Mouse (Mus musculus): ENCODE measurements around the gene Ripk3.

Gene Ripk3

DNA sequence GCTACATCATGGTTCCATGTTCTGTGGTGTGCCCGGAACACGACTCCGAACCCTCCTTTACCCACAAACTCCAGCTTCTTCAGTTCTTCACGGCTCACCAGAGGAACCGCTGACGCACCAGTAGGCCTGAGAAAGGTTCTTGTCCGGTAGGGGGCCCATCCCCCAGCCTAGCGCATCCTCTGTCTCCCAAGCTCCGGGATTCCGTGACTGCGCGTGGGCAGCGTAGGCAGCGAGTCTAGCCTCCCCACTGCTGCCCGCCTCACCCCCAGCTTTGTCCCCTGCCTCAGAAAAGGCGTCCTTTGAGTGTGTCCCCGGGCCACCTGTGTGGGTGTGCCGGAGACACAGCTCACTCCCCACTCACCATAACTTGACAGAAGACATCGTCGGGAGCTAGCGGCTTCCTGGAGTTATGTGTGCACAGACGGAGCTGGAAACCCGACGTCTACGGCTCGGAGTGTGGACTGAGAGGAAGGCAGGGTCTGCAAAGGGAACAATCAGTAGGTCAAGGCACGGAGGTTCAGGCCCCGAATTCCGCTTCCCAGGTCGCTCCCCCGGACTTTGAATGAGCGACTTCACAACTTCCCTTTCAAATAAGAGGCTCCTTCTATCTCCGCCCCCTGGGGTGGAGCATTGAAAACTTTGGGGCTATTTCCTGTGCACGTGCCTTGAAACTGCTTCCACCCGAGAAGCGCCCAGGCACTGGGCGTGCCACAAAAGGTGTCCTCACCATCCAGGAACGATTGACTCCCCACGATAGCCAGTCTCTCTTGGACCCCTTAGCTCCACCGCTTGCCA lies at the start of gene Ripk3:
Ripk3 (minus strand) TSS at position 610 of the 795 bp plus-strand sequence.
- peak; percentile 62 to 63 for DNase-seq (ENCODE audit: low spot score in 2 of 2)

GRCm38 (mm10) chr14:55838312-55838711 lies 49.6 kb upstream of the Ripk3 start:
- no peak for DNase-seq (ENCODE audit: low spot score in 2 of 2)

DNA sequence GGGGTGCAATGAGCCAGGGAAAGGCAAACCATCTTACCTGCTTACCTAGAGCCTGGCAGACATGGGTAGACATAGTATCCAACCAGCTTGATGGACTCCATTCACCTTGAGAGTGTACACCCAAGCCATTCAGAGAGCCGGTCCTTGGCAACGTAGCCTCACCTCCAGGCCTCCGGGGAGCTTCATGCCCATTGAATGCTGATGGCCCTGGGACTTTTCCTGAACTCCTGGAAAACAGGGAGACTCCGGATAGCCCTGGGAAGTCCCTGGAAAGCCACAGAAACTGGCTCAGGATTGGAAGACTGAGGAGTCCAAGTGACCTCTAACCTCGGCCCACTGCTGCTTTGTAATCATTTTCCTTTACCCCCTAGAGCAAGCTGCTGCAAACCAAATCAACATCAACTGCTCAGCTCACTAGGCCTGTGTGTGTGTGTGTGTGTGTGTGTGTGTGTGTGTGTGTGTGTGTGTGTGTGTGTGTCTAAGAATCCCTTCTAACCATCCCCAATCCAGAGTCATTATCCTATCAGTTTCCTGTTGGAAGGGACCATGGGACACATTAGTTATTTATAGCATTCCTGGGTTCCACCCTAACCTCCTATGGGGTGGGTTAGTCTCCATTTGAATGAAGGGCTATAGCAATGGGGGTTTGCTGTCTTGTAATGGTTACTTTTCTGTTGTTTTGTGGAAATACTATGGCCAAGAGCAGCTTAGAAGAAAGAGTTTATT lies 46.3 kb upstream of the Ripk3 start:
- no peak for DNase-seq (ENCODE audit: low spot score in 2 of 2)

DNA sequence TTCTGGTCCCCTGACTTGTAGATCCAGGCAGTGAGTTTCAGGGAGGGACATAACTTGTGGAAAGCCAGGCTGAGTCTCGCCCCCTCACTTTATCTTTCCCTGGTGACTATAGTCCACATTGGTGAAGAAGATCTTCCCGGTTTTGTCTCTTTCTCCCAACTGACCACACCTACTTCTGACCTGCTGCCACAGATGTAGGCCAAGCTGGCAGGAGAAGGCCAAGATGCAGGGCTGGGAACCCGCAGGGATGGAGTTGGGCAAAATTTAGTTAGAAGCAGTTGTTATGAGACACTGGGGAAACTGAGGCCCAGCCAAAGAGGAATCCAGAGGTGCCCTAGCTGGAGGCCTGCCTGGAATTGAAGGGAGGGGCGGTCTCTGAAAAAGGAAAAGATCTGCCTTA lies 44.5 kb upstream of the Ripk3 start:
- no peak for DNase-seq (ENCODE audit: low spot score in 2 of 2)

GRCm38 (mm10) chr14:55830331-55830730 lies 41.7 kb upstream of the Ripk3 start:
- no peak for DNase-seq (ENCODE audit: low spot score in 2 of 2)

- no peak for DNase-seq (ENCODE audit: low spot score in 2 of 2)
These were observed 41.2 kb upstream of the Ripk3 start for GRCm38 (mm10) chr14:55829854-55830253.

- DNase-seq (ENCODE audit: low spot score in 2 of 2): peak; percentile 47 to 63
These were observed 40.1 kb upstream of the Ripk3 start for GRCm38 (mm10) chr14:55828716-55829263.

DNA sequence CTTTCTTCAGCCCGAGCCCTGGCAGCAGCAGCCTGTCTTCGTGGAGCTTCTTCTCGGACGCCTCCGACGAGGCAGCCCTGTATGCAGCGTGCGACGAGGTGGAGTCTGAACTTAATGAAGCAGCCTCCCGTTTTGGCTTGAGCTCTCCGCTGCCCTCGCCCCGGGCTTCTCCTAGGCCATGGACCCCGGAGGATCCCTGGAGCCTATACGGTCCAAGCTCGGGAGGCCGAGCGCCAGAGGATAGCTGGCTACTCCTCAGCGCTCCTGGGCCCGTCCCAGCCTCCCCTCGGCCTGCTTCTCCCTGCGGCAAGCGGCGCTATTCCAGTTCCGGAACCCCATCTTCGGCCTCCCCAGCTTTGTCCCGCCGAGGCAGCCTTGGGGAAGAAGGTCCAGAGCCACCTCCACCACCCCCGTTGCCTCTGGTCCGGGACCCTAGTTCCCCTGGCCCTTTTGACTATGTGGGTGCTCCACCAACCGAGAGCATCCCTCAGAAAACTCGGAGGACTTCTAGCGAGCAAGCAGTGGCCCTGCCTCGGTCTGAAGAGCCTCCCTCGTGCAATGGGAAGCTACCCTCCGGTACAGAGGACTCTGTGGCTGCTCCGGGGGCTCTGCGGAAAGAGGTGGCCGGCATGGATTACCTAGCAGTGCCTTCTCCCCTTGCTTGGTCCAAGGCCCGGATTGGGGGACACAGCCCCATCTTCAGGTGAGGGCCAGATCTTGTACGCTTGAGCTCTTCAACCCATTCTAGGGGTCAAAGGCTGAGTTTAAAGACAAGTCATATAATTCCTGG lies 38.1 kb upstream of the Ripk3 start:
- DNase-seq (ENCODE audit: low spot score in 2 of 2): no peak

GRCm38 (mm10) chr14:55826142-55826541 lies 37.5 kb upstream of the Ripk3 start:
- DNase-seq (ENCODE audit: low spot score in 2 of 2): no peak

DNA sequence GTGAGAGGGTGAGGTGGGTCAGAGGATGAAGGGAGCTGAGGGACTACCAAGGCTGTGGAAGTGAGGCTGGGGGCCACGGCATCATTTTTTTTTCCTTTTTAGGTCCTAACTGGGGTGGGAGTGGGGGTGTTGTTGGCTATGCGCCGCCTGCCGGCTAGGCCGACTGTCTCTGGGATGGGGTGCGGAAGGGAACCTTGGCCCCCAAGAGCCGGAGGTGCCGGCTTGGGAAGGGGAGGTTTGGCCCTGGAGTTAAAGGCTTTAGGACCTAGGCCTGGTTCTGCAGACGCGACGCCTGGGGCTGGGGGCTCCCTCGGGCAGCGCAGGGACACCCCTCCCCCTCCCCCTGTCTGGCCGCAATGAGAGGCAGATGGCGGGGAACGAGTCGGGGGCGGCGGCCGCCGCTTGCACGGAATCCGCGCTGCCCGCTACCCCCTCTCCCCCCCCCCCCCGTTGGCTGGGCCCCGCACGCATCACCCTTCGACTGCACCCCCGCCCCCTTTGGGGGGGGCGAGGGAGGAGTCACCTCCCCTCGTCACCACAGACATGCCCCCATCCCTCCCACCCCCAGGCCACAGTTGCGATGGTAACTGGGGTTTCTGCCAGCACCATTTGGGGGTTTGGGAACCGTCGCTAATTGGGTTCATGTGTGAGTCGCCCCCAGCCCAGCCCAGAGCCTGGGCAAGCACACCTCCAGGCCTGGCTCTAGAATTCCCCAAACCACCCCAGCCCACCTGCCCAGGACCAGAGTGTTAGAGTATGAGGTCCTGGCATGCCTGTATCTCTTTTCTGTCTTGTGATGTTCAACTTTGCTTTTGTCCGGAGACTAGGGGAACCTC lies 36.8 kb upstream of the Ripk3 start:
- DNase-seq (ENCODE audit: low spot score in 2 of 2): peak; percentile 28 to 43

GRCm38 (mm10) chr14:55824481-55825215 lies 36.0 kb upstream of the Ripk3 start:
- peak; percentile 50 to 52 for DNase-seq (ENCODE audit: low spot score in 2 of 2)

- DNase-seq (ENCODE audit: low spot score in 2 of 2): peak; percentile 47 to 51
These were observed 35.4 kb upstream of the Ripk3 start for GRCm38 (mm10) chr14:55824001-55824480.

- DNase-seq (ENCODE audit: low spot score in 2 of 2): peak; percentile 84 to 88
These were observed 34.5 kb upstream of the Ripk3 start, which contains the start of gene Nfatc4 for GRCm38 (mm10) chr14:55822991-55823762. Nfatc4 (plus strand) TSS chr14:55823144.

GRCm38 (mm10) chr14:55822435-55822990 lies 33.8 kb upstream of the Ripk3 start:
- DNase-seq (ENCODE audit: low spot score in 2 of 2): peak; percentile 76 to 87

DNA sequence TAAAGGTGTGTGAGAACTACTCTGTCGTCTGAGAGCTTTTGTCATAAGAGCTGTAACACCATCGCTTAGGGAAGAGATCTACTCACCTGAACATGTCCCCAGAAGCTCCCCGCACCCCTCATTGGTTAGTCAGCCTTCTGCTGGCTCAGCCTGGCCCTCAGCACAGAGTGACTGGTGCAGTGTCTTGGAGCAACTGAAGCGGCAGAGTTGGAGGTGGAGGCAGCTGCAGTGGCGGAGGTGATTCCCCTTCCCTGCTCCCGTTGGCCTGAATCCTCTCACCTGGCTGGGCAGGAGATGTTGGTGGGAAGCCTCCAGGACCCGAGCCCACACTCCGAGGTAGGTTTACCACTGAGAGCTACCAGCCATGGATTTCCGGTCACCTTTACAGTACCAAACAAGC lies 31.9 kb upstream of the Ripk3 start:
- no peak for DNase-seq (ENCODE audit: low spot score in 2 of 2)

GRCm38 (mm10) chr14:55819845-55820405 lies 31.3 kb upstream of the Ripk3 start:
- DNase-seq (ENCODE audit: low spot score in 2 of 2): peak in 1 of 2 experiments; percentile 0

GRCm38 (mm10) chr14:55815310-55815751 lies 26.7 kb upstream of the Ripk3 start:
- peak; percentile 67 to 77 for DNase-seq (ENCODE audit: low spot score in 2 of 2)

GRCm38 (mm10) chr14:55814885-55815284 lies 26.2 kb upstream of the Ripk3 start:
- DNase-seq (ENCODE audit: low spot score in 2 of 2): peak; percentile 51 to 58

Data from heart, adult 9 months (tissue).